Mouse (Mus musculus): ENCODE data around the gene Plpp7.

Gene Plpp7

GRCm38 (mm10) chr2:32068811-32069607 lies 26.3 kb upstream of the Plpp7 start:
- 67% methylated on average over 31 of the region's 31 CpGs for WGBS

- 97% methylated on average over 10 of the region's 10 CpGs for WGBS
Observed at GRCm38 (mm10) chr2:32070747-32071146, 24.6 kb upstream of the Plpp7 start.

GRCm38 (mm10) chr2:32074404-32074803 lies 20.9 kb upstream of the Plpp7 start:
- WGBS: 69% methylated on average over 8 of the region's 8 CpGs

GRCm38 (mm10) chr2:32075368-32075767 lies 20.0 kb upstream of the Plpp7 start:
- 73% methylated on average over 7 of the region's 7 CpGs for WGBS

- 88% methylated on average over 10 of the region's 10 CpGs for WGBS
Observed at GRCm38 (mm10) chr2:32077744-32078143, 17.6 kb upstream of the Plpp7 start.

GRCm38 (mm10) chr2:32078522-32078921 lies 16.8 kb upstream of the Plpp7 start:
- 64% methylated on average over 8 of the region's 8 CpGs for WGBS

- 75% methylated on average over 14 of the region's 14 CpGs for WGBS
Observed at GRCm38 (mm10) chr2:32079191-32079725, 16.1 kb upstream of the Plpp7 start.

- WGBS: 81% methylated on average over 3 of the region's 3 CpGs
Observed at GRCm38 (mm10) chr2:32080681-32081080, 14.6 kb upstream of the Plpp7 start.

GRCm38 (mm10) chr2:32081296-32081929 lies 13.9 kb upstream of the Plpp7 start:
- 81% methylated on average over 14 of the region's 14 CpGs for WGBS

- 58% methylated on average over 2 of the region's 2 CpGs for WGBS
Observed at GRCm38 (mm10) chr2:32082229-32082628, 13.1 kb upstream of the Plpp7 start.

- under 1% methylated on average over 90 of the region's 91 CpGs for WGBS
Observed at GRCm38 (mm10) chr2:32083159-32084011, 11.9 kb upstream of the Plpp7 start.

- under 1% methylated on average over 68 of the region's 68 CpGs for WGBS
Observed at GRCm38 (mm10) chr2:32084111-32084871, 11.0 kb upstream of the Plpp7 start, which contains the start of gene Fam78a. Fam78a (minus strand) TSS chr2:32084857.

GRCm38 (mm10) chr2:32084872-32085199 lies 10.5 kb upstream of the Plpp7 start:
- WGBS: 34% methylated on average over 2 of the region's 2 CpGs

- WGBS: 88% methylated on average over 2 of the region's 2 CpGs
Observed at GRCm38 (mm10) chr2:32085231-32085630, 10.1 kb upstream of the Plpp7 start.

GRCm38 (mm10) chr2:32087606-32088005 lies 7.7 kb upstream of the Plpp7 start:
- 85% methylated on average over 4 of the region's 4 CpGs for WGBS

- 4% methylated on average over 35 of the region's 35 CpGs for WGBS
Observed at GRCm38 (mm10) chr2:32088372-32088981, 6.9 kb upstream of the Plpp7 start.

GRCm38 (mm10) chr2:32089606-32090005 lies 5.7 kb upstream of the Plpp7 start:
- 74% methylated on average over 3 of the region's 3 CpGs for WGBS

- 80% methylated on average over 2 of the region's 2 CpGs for WGBS
Observed at GRCm38 (mm10) chr2:32090145-32090544, 5.2 kb upstream of the Plpp7 start.

GRCm38 (mm10) chr2:32091956-32092355 lies 3.4 kb upstream of the Plpp7 start:
- 77% methylated on average over 3 of the region's 3 CpGs for WGBS

GRCm38 (mm10) chr2:32094001-32094707 lies 1.2 kb upstream of the Plpp7 start:
- WGBS: 90% methylated on average over 7 of the region's 7 CpGs
